Mouse (Mus musculus) embryonic fibroblast, embryonic 13.5 days (primary cell): Measurements from ENCODE around the gene Map3k21.

ENCODE experiments used
- CTCF ChIP-seq: IDR thresholded peaks from 2 replicates; pipeline ENCODE4 v1.5.1; 2011; ENCODE audit warnings: mild to moderate bottlenecking, control low read depth, low read length, moderate library complexity, borderline replicate concordance; ENCODE audit not compliant: insufficient read depth
- POLR2A ChIP-seq: IDR thresholded peaks from 2 replicates; pipeline ENCODE4 v1.6.1; 2011; ENCODE audit warnings: low read depth, mild to moderate bottlenecking, control low read depth, low read length, moderate library complexity

DNA sequence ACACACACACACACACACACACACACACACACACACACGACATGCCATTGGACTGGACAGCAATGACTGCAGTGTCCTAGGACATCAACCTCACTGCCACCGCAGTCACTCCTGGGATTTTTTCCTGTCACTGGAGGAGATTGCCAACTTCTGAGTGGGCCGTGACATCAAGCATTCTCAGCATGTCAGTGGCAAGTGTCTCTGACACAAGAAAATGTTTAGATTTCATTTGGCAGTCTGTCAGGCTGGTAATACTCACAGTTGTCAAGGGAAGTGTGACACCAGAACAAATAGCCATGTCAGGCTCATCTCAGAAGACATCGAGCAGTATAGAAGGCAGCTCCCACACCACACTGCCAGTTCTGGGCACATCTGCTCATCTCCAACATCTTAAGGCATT, 29.8 kb upstream of the Map3k21 start:
- TF ChIP-seq CTCF: no peak
- no peak for TF ChIP-seq POLR2A
